Mouse (Mus musculus) hindbrain, embryonic 12.5 days (tissue): ENCODE measurements around the gene Myo18b. TPM values are rescaled to one million over a fixed set of nuclear protein-coding genes. Genes with fewer than 3 reads are reported as not detected.

Experiments used
- ATAC-seq: fragments of 200-750 bp; cut with Nextera tagmentation; 2 replicates; pipeline ENCODE4 v1.8.0; 2017; ENCODE audit warnings: moderate TSS enrichment; ENCODE audit not compliant: low FRiP score
- H3K27ac ChIP-seq: fragments of 300-500 bp; sonication (generic); 2 replicates; pipeline ENCODE4 v1.5.1; 2016; ENCODE audit warnings: mild to moderate bottlenecking
- H3K27me3 ChIP-seq: fragments of 300-500 bp; sonication (generic); 2 replicates; pipeline ENCODE4 v1.6.1; 2016; ENCODE audit warnings: mild to moderate bottlenecking
- H3K36me3 ChIP-seq: fragments of 300-500 bp; sonication (generic); 2 replicates; pipeline ENCODE4 v1.6.1; 2016; ENCODE audit warnings: mild to moderate bottlenecking
- H3K4me1 ChIP-seq: fragments of 300-500 bp; sonication (generic); 2 replicates; pipeline ENCODE4 v1.6.1; 2016
- H3K4me2 ChIP-seq: fragments of 300-500 bp; sonication (generic); replicated peaks from 2 replicates; pipeline ENCODE4 v1.6.1; 2016; ENCODE audit warnings: mild to moderate bottlenecking
- H3K4me3 ChIP-seq: fragments of 300-500 bp; sonication (generic); 2 replicates; pipeline ENCODE4 v1.5.1; 2016; ENCODE audit warnings: mild to moderate bottlenecking
- H3K9ac ChIP-seq: fragments of 300-500 bp; sonication (generic); 2 replicates; pipeline ENCODE4 v1.6.1; 2016; ENCODE audit warnings: mild to moderate bottlenecking, moderate library complexity
- H3K9me3 ChIP-seq: fragments of 300-500 bp; sonication (generic); replicated peaks from 2 replicates; pipeline ENCODE4 v1.6.1; 2016; ENCODE audit warnings: mild to moderate bottlenecking
- WGBS: fragments of 180-500 bp; shearing (Covaris S2); methylation state at CpG from one replicate; pipeline ENCODE4 v1.1.7; 2016; 5-methylcytosine and 5-hydroxymethylcytosine counted together
- polyA plus RNA-seq: library from polyadenylated mRNA; unstranded; fragments of >200 nt; fragmentation: Nextera tagmentation; extraction: Ambion mirVana; gene quantifications from 2 replicates; pipeline ENCODE4 v1.2.1, GENCODE M21; 2016

The Myo18b gene
- polyA plus RNA-seq, 1 experiment from 2014 or later = 1.0 TPM

DNA sequence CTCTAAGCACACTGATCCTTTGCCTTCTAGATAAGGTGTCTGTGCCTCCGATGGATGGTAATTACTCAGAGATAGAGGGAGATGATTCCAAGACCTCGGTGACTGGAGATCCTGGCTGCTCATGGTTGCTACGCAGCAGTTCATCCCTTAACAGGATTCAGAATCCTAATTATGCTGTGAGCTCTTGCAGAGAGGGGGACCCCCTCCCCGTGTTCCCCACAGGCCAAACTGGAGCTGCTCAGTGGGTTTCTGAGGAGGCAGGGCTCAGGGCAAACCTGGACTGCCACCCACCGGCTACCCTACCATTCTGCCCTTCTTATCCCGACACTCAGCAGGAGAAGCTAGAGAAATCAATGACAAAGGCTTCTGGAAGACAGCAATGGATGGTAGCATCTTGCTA, 54.3 kb downstream of the Myo18b start:
- no peak overlapping the region for H3K9ac ChIP-seq
- 0 out of 2 replicates have a peak, but pooled peaks cover under 1% of the 10 kb centered on the region for H3K27me3 ChIP-seq
- H3K36me3 ChIP-seq = no peaks in the 10 kb centered on the region
- no peak overlapping the region for H3K4me3 ChIP-seq
- no peaks in the 10 kb centered on the region for H3K9me3 ChIP-seq
- no peak for ATAC-seq
- 46% methylated on average over 6 of the region's 6 CpGs for WGBS
- no peak overlapping the region for H3K27ac ChIP-seq
- H3K4me2 ChIP-seq = no peak overlapping the region
- H3K4me1 ChIP-seq = peaks cover 27% of the 10 kb centered on the region

DNA sequence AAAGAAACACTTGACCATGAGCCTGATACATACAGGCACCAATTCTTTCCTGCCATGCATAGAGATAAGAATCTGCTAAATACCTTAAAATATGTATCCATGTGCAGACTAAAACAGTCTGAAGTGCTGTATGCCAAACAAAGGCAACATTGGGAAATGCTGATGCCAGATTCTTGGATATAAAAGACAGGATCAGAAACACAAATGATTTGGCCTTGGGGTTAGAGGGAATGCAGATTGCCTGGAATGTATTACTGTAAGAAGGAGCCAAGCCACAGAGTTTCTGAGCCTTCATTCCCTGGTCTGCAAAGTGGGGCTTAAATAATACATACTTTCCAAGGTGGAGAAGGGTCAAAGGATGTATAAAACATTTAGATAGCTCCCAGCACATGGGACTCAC, 61.3 kb downstream of the Myo18b start:
- Histone ChIP-seq H3K27ac (no peak overlapping the region), H3K36me3 (no peaks in the 10 kb centered on the region), H3K9me3 (no peaks in the 10 kb centered on the region), H3K4me3 (no peak overlapping the region), H3K4me2 (no peak overlapping the region), H3K27me3 (0 out of 2 replicates have a peak, but pooled peaks cover 6% of the 10 kb centered on the region), H3K9ac (no peak overlapping the region), H3K4me1 (no peaks in the 10 kb centered on the region)
- ATAC-seq = no peak

DNA sequence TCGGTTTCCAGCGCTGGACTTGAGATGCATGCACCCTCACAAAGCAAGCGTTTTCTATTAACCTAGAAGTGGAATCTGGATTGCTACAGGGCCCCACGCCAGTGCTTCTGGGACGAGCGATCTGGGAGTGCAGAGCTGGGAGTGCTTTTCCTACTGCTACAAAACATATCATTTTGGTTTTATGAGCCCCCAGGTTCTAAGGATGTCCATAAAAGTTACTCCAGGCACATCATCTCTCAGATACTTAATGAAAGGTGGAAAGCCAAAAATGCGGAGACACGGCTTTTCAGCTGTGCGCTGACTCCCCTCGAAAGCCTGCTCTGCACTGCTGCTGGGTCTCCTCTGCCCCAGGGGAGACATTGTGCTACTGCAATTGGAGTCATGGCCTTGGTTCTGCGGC, 62.3 kb downstream of the Myo18b start:
- Histone ChIP-seq H3K9ac (no peak overlapping the region), H3K27me3 (0 out of 2 replicates have a peak, but pooled peaks cover 7% of the 10 kb centered on the region), H3K27ac (no peak overlapping the region), H3K36me3 (no peaks in the 10 kb centered on the region), H3K4me1 (no peaks in the 10 kb centered on the region), H3K4me2 (no peak overlapping the region), H3K4me3 (no peak overlapping the region), H3K9me3 (no peaks in the 10 kb centered on the region)
- no peak for ATAC-seq
- 75% methylated on average over 11 of the region's 11 CpGs for WGBS

DNA sequence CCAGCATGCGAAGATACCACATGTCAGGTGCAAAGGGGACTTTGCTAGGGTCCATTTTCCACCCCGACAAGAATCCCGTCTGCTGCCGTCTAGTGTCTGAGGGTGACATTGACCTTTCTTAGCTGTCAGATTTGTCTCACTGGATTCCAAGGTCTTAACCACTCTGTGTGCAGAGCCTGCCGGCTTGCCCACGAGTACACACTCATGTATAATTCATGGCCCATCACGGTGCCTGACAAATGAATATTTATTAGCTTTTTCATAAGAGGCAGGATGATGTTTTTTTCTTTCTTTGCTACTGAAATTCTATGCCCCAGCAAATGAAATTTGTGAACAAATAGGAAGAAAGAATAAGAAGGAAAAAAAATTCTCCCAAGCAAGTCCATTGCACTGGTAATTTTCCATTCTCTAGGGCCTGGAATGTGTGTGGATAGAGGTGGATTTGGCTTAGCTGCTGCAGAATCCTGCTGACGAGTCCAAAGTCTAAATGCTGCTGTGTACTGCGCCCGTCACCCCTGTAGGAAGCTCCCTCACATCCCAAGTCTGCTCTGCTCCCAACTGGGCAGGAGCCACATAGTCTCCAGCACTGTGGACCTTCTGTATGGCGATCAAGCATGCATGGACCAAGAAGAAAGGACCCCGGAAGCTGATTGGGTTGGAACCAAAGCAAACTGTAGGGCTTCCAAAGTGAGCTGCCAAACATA, 70.9 kb downstream of the Myo18b start:
- no peak overlapping the region for H3K4me3 ChIP-seq
- ATAC-seq = peak; percentile 85
- no peaks in the 10 kb centered on the region for H3K36me3 ChIP-seq
- no peaks in the 10 kb centered on the region for H3K9me3 ChIP-seq
- H3K4me2 ChIP-seq = peak overlapping the region; percentile 24; the same call in 1 of the 2 replicates
- H3K27me3 ChIP-seq = peaks cover 21% of the 10 kb centered on the region; the same call in 1 of the 2 replicates
- 45% methylated on average over 12 of the region's 12 CpGs for WGBS
- H3K9ac ChIP-seq = no peak overlapping the region
- peaks cover 22% of the 10 kb centered on the region for H3K4me1 ChIP-seq
- peak overlapping the region; percentile 88 for H3K27ac ChIP-seq

DNA sequence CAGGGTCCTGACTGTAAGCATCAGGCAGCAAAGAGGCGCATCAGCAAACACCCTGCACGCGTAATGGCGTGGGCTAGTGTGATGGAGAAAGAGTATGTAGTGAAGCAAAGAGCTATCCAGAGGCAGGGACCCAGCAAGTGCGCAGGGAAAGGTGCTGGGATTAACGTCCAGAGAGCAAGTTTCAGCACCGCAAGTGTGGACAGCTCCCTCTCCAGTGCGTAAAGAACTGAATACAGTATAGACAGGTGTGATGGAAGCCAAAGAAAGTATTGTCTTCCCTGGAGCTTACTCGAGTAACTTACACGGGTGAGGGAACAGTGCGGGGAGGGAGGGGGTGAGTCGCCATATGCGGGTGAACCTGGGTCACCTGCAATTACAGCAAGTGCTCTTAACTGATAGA, 71.8 kb downstream of the Myo18b start:
- peak overlapping the region; percentile 88; the same call in 1 of the 2 replicates for H3K27ac ChIP-seq
- 0 out of 2 replicates have a peak, but pooled peaks have one; percentile 12 for ATAC-seq
- WGBS = 35% methylated on average over 13 of the region's 13 CpGs
- H3K36me3 ChIP-seq = no peaks in the 10 kb centered on the region
- no peak overlapping the region for H3K4me3 ChIP-seq
- no peak overlapping the region for H3K4me2 ChIP-seq
- H3K27me3 ChIP-seq = peaks cover 18% of the 10 kb centered on the region; the same call in 1 of the 2 replicates
- H3K4me1 ChIP-seq = peaks cover 22% of the 10 kb centered on the region
- no peaks in the 10 kb centered on the region for H3K9me3 ChIP-seq
- H3K9ac ChIP-seq = no peak overlapping the region

DNA sequence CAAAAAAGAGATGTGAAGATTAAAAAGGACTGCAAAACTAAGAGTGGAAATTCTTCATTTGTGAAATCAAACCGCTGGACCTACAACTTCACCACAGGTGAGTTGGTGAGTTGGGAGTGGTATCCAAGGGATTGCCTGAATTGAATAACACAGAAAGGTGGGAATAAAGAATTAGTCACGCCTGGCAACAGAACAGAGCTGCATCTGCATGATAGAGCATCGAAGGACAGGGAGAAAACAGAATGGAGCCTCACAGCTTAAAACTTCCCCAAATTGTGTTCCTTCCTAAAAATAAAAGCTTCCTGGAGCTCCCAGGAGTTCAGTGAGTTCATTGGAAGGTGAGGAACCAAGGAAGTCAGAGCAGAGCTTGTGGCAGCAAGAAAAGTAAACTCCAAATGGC, 73.7 kb downstream of the Myo18b start:
- ATAC-seq = no peak
- 53% methylated on average over 3 of the region's 3 CpGs for WGBS
- Histone ChIP-seq H3K4me1 (peaks cover 22% of the 10 kb centered on the region), H3K27me3 (peaks cover 18% of the 10 kb centered on the region; the same call in 1 of the 2 replicates), H3K27ac (no peak overlapping the region), H3K9me3 (no peaks in the 10 kb centered on the region), H3K4me3 (no peak overlapping the region), H3K36me3 (no peaks in the 10 kb centered on the region), H3K4me2 (no peak overlapping the region), H3K9ac (no peak overlapping the region)

DNA sequence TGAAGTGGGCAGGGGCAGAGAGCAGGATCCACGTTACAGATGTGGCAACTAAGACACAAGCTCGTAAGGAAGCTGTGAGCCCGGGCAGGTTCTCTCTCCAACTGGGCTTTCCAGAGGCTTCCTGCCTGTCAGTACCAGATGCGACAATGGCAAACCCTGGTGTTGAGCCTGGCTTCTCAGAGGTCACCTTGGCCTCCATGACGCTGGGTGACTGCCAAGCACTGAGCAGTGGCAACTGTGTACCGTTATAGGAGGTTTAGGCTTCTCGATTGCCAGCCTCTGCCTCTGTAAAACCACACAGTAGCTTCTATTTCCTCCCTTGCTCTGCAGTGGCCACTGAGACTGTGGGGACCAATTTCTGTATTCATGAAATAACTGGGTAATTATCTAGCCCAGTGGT, 81.1 kb downstream of the Myo18b start:
- 75% methylated on average over 7 of the region's 7 CpGs for WGBS
- no peak overlapping the region for H3K27ac ChIP-seq

DNA sequence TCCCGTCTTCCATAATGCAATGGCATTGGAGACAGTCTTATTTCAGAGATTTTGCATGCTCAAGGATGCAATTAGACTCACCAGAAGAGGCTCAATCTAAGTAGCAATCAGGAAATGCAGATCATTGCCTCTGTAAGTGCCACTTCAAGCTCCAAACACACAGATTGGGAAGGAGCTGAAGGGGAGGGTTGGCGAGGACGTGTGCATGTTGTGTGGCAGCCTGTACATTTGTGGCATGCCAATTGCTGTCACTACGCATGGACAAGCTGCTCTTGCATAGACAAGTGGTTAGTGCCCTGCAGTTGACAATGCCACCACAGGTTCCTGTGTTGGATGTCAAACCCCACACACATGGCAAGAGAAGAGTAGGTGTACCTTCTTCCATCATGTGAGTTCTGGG, 88.5 kb downstream of the Myo18b start:
- Histone ChIP-seq H3K27me3 (no peaks in the 10 kb centered on the region; the same call in none of the 2 replicates), H3K36me3 (no peaks in the 10 kb centered on the region), H3K4me3 (no peak overlapping the region), H3K27ac (no peak overlapping the region), H3K4me1 (no peaks in the 10 kb centered on the region), H3K9me3 (no peaks in the 10 kb centered on the region), H3K4me2 (no peak overlapping the region), H3K9ac (no peak overlapping the region)
- no peak for ATAC-seq
- WGBS = 93% methylated on average over 4 of the region's 4 CpGs

More for the DNA sequence above, 81.1 kb downstream of the Myo18b start:
- Histone ChIP-seq H3K27me3 (peaks cover 10% of the 10 kb centered on the region), H3K4me1 (no peaks in the 10 kb centered on the region), H3K9ac (no peak overlapping the region), H3K4me2 (no peak overlapping the region), H3K4me3 (no peak overlapping the region), H3K9me3 (no peaks in the 10 kb centered on the region), H3K36me3 (no peaks in the 10 kb centered on the region)
- no peak for ATAC-seq

DNA sequence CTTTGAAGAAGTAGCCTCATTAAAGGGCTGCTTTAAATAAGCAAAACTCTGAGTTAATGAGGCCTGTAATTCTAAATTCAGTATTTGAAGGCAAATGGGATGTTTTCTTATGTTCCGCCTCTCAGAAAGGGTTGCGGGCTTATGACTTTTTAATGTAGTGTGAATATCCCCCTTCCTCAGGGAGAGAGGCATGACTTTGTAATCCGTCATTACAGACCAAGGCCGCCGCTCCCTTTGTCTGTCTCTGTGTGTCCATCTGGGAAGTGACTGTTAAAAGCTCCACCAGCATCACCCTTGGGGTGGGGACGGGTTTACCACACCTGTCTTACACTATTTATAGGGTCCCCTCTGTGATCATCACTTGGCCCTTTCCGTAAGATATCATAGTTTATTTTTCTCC, 100.1 kb downstream of the Myo18b start:
- H3K36me3 ChIP-seq = no peaks in the 10 kb centered on the region
- H3K4me1 ChIP-seq = peaks cover 13% of the 10 kb centered on the region; the same call in 1 of the 2 replicates
- 0 out of 2 replicates have a peak overlapping the region, but pooled peaks have one; percentile 26 for H3K27ac ChIP-seq
- H3K4me3 ChIP-seq = no peak overlapping the region
- 45% methylated on average over 7 of the region's 7 CpGs for WGBS
- no peak overlapping the region for H3K9ac ChIP-seq
- peak; percentile 56; the same call in 1 of the 2 replicates for ATAC-seq
- peaks cover 3% of the 10 kb centered on the region; the same call in 1 of the 2 replicates for H3K27me3 ChIP-seq
- no peak overlapping the region for H3K4me2 ChIP-seq
- H3K9me3 ChIP-seq = no peaks in the 10 kb centered on the region

DNA sequence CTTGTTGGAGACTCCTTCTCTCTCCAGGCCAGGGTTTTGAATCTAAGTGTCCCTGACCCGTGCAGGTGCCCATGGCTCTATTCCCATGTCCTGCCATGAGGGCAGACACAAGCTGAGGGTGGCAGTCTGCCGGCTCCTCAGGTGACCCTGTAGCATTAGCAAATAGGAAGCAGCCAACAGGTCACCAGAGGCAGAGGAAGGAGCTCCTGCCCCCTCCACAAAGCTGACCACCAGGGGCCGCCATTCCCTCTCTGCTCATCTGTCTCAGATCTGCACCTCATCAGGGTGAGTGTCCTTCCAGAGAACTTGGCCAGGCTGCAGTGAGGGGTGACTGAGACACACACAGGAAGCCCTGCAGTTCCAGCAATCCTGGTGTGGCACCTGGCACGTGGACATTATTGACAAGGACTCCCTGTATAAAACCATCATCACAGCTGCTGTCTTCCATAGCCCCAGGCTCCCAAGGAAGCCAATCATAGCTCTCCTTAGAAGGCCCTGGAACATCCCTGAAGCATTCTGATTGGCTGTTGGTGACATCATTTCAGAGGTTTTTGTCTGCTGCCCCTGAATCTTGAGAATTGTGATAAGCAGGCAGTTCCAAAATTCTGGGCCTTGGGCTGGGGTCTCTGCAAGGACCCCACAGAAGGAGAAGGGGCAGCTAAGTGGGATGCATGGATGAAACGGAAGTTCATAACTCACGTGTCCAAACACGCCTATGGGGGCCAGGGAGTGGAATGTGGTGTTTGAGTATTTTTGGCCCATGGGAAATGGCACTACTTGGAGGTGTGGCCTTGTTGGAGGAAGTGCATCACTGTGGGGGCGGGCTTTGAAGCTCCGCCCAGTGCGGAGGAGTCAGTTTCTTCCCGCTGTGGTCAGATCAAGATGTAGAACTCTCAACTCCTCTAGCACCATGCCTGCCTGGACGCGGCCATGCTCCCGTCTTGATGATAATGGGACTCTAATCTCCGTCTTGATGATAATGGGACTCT, 104.1 kb downstream of the Myo18b start:
- no peaks in the 10 kb centered on the region for H3K36me3 ChIP-seq
- WGBS = 76% methylated on average over 15 of the region's 15 CpGs

DNA sequence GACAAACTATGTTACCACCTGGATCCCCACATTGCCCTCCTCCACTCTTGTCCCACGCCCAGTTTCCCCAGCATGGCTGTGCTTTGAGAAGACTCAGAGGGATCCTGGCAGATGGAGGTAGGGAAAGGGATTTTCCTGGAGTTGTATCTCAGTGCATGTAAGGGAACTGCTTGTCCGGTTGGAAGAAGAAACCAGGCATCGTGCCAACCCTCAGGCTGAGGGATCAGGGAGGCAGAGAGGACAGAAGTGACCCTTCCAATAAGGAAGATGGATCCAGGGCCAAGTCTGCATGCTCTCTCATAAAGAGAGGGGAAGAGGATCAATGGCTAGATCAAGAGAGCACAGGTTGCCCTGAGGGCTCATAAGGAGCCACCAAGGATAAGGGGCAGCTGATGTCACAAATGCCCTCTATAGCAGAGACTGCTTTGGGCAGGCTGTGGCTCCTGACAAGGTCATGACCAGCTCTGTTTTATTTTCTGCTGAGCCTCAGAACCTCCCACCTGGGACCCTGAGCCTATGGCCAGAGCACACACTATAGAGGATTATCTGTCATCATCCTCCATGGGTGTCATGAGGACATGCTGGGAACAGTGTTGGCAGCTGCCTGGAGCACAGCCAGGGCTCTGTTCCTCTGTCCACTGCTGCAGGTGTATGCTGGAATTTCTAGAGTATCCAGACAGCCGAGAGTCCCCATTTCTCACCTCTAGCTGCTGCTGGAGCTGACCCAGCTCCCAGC, 105.6 kb downstream of the Myo18b start:
- Histone ChIP-seq H3K4me1 (0 out of 2 replicates have a peak, but pooled peaks cover 7% of the 10 kb centered on the region), H3K4me2 (no peak overlapping the region), H3K9ac (no peak overlapping the region), H3K27ac (no peak overlapping the region), H3K4me3 (no peak overlapping the region), H3K27me3 (peaks cover 6% of the 10 kb centered on the region; the same call in 1 of the 2 replicates), H3K36me3 (no peaks in the 10 kb centered on the region), H3K9me3 (no peaks in the 10 kb centered on the region; the same call in 1 of the 2 replicates)
- ATAC-seq = no peak
- 76% methylated on average over 4 of the region's 4 CpGs for WGBS

More for the DNA sequence above, 104.1 kb downstream of the Myo18b start:
- H3K4me3 ChIP-seq = no peak overlapping the region
- peaks cover 16% of the 10 kb centered on the region; the same call in 1 of the 2 replicates for H3K4me1 ChIP-seq
- H3K27ac ChIP-seq = no peak overlapping the region
- no peak overlapping the region for H3K4me2 ChIP-seq
- H3K27me3 ChIP-seq = peaks cover 3% of the 10 kb centered on the region; the same call in 1 of the 2 replicates
- H3K9me3 ChIP-seq = no peaks in the 10 kb centered on the region; the same call in 1 of the 2 replicates
- ATAC-seq = no peak
- no peak overlapping the region for H3K9ac ChIP-seq
